Mouse (Mus musculus): ENCODE results near the gene Ppp2r5c. TPM values are rescaled to one million over a fixed set of nuclear protein-coding genes. Genes with fewer than 3 reads are reported as not detected.

Gene Ppp2r5c
- total RNA-seq, 2 experiments from 2014 or later: 69.5 to 75.7 TPM

Other genes with a start within 250 kb of the Ppp2r5c start
- gene Dio3, start 168.1 kb upstream of the Ppp2r5c start, total RNA-seq (2021): under 1 TPM in 1 of 2 experiments, not detected in 1; 0.29 TPM
- gene Dync1h1, start 154.3 kb downstream of the Ppp2r5c start, total RNA-seq (2021): 10 to 100 TPM; 76.8 to 92.3 TPM
- not detected for gene 1700001K19Rik, start 235.5 kb downstream of the Ppp2r5c start, total RNA-seq (2021)